In the genomic region with DNA sequence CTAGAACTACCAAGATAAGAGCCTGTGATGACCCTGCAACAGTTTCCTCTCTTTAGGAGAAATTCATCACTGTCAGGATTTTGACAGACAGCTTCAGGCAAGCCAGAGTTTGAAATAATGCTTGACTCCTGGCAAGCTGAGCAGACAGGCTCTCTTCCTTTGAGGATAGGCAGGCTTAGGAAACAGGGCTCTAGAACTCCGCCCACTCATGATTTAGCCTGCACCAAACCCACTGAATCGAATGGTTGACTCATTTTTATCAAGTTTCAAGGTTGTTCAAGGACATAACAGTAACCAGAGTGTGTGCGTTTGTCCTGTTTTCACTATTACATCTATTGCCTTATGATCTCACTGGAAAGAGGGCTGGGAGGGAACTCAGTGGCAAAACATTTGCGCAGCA, we compare ENCODE assay signal across 19 mouse cellular contexts. TPM values are rescaled to one million over a fixed set of nuclear protein-coding genes. Genes with fewer than 3 reads are reported as not detected.
"Had no signal": no experiment of that assay in that cellular context is flagged by ENCODE, and none has a peak within 500 bp of the region (broad histone marks: within the 10 kb centered on the region; RNA-seq: fewer than 3 reads in every experiment).

No protein-coding gene starts in this region.

- ATAC-seq: hindbrain, postnatal 0 days; intestine, embryonic 16.5 days; liver, postnatal 0 days had no signal

- DNase-seq: gastrocnemius, postnatal 14 days; gastrocnemius, postnatal 36 days; heart, adult 18-20 months; heart, postnatal 10 days; heart, postnatal 36 days; kidney, adult 11 months; kidney, adult 2 months; kidney, adult 9 months; kidney, postnatal 14 days; kidney, postnatal 36 days; layer of hippocampus, adult 9-11 months; layer of hippocampus, postnatal 36 days; liver; liver, embryonic 13.5 days; liver, postnatal 0 days; lung, adult 2 months had no signal

RNA-seq across cellular contexts. Expression of a gene that starts 18.8 kb away (rescaled TPM):
- total RNA-seq: hematopoietic stem cell, adult 5-6 weeks had no signal
